Mouse (Mus musculus) E14TG2a.4 (cell line): ENCODE measurements at regions not wholly inside any gene's neighbourhood (a gene's known extent, or its start where the extent isn't known, plus 50 kb on each side); places are given as distances from the start of the nearest gene placed in this dataset.
"Not testable (repeated sequence)": the region's sequence is repeated elsewhere in the genome, so short reads cannot be mapped to it uniquely, and the experiment has no call there.

Experiments
- H3K27me3 ChIP-seq: 2 replicates; pipeline ENCODE4 v1.6.1; 2014; ENCODE audit warnings: low read length, control low read depth; ENCODE audit not compliant: insufficient read depth
- H3K36me3 ChIP-seq: 2 replicates; pipeline ENCODE4 v1.6.1; 2014; ENCODE audit warnings: low read length, control low read depth; ENCODE audit not compliant: insufficient read depth
- H3K4me1 ChIP-seq: replicated peaks from 2 replicates; pipeline ENCODE4 v1.6.1; 2014; ENCODE audit warnings: low read depth, low read length, control low read depth
- H3K4me3 ChIP-seq: replicated peaks from 2 replicates; pipeline ENCODE4 v1.5.1; 2014; ENCODE audit warnings: mild to moderate bottlenecking, low read length
- H3K9me3 ChIP-seq: 2 replicates; pipeline ENCODE4 v1.6.1; 2014; ENCODE audit warnings: low read length, control low read depth
- CTCF ChIP-seq: conservative IDR thresholded peaks from 2 replicates; pipeline ENCODE4 v1.5.1; 2014; ENCODE audit warnings: low read length
- NANOG ChIP-seq: IDR thresholded peaks from 2 replicates; pipeline ENCODE4 v1.6.1; 2014; ENCODE audit warnings: borderline replicate concordance, low read length, mixed read lengths
- POU5F1 ChIP-seq: IDR thresholded peaks from 2 replicates; pipeline ENCODE4 v1.6.1; 2014; ENCODE audit warnings: low read length, borderline replicate concordance

DNA sequence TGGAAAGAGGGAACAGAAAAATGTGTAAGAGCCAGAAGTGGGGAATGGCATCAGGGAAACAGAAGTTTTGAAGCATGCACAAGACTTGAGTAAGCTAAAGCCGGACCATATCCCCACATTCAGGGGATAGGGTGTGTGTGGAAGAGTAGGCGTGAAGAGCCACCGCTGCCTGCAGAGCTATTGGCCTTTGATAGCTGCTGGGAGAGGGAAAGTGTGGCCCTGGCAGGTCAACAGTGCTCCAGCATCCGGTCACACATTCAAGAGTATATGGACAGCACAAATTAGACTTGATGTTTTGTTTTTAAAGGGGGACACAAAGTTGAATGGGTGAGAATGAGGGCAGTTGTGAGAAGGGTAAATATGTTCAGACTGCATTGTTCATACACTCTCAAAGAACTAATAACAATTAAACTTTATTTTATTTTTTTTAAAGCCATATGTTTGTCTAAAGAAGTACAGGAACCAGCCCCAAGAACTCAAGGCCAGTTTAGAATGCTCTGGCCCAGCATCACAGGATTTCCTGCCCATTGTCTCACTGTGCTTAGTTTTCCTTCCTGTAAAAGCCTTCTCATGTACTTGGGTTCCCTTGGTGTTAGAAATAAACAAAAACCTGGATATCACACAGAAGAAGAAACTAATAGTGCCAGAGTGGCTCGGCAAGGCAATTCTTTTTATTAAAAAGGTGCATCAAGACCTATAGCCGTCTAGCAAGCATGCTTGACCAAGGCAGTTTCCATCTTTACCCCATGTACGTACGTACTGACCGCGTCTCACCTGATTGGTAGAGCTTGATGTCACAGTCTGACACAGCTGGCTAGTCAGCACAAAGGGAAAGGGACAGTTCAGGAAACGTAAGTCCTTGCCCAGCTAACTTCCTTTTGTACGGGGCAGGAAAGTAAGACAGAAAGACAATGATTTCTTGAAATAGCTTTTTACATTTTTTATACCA, 144.6 kb upstream of the Rbbp6 start:
- H3K9me3 ChIP-seq, result peaks cover 8% of the 10 kb centered on the region; the same call in 1 of the 2 replicates
- no peaks in the 10 kb centered on the region for H3K27me3 ChIP-seq
- H3K4me3 ChIP-seq, result no peak overlapping the region
- H3K36me3 ChIP-seq, result no peaks in the 10 kb centered on the region
- TF ChIP-seq CTCF (no peak), NANOG (no peak), POU5F1 (no peak)
- peaks cover 44% of the 10 kb centered on the region for H3K4me1 ChIP-seq

DNA sequence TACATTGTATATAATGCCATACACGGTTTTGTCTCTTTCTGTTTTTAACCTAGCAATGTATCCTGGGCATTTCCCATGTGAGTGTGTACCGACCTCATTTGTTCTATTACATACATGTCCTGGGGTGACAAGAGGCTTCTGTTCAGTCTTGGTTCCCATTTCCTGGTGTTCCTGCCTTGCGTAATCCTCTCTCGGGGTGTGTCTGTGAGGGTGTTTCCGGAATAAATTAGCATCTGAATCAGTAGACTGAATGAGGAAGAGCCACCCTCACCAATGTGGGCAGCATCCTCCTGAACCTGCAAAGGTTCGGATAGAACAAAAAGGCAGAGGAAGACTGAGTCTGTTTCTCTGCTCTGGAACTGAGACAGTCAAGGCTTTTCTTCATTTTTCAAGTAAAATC, 142.1 kb upstream of the Rbbp6 start:
- peaks cover 47% of the 10 kb centered on the region for H3K4me1 ChIP-seq
- no peaks in the 10 kb centered on the region for H3K27me3 ChIP-seq
- no peak for TF ChIP-seq POU5F1
- no peak for TF ChIP-seq NANOG
- TF ChIP-seq CTCF, result no peak
- no peak overlapping the region; the same call in 1 of the 2 replicates for H3K4me3 ChIP-seq
- H3K36me3 ChIP-seq, result no peaks in the 10 kb centered on the region
- peaks cover 8% of the 10 kb centered on the region; the same call in 1 of the 2 replicates for H3K9me3 ChIP-seq

GRCm38 (mm10) chr7:122839091-122839490, 126.4 kb upstream of the Rbbp6 start:
- TF ChIP-seq POU5F1 (no peak), CTCF (no peak), NANOG (no peak)
- Histone ChIP-seq H3K4me1 (peaks cover 6% of the 10 kb centered on the region; the same call in 1 of the 2 replicates), H3K27me3 (0 out of 2 replicates have a peak, but pooled peaks cover 3% of the 10 kb centered on the region), H3K36me3 (no peaks in the 10 kb centered on the region), H3K9me3 (peaks cover 1% of the 10 kb centered on the region; the same call in 1 of the 2 replicates), H3K4me3 (no peak overlapping the region)

DNA sequence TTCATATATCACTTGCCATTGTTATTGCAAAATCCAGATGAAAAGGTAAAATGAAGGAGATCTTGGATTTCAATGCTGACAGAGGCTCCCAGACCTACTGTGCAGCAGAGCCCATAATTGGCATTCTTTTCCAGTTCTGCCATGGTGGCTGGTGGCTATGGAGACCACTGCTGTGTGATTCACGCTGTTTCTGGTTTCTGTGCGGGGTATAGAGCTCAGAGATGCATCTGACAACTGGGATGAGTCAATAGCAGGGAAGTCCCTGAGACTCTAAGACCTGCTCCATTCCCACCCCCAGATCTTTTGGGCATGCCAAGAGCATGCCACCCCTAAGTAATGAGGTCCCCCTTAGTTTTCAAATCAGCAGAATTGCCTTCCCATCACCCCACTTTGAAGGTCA, 120.7 kb upstream of the Rbbp6 start:
- no peak for TF ChIP-seq POU5F1
- no peak for TF ChIP-seq CTCF
- no peak for TF ChIP-seq NANOG
- Histone ChIP-seq H3K4me3 (no peak overlapping the region), H3K4me1 (peaks cover 3% of the 10 kb centered on the region; the same call in 1 of the 2 replicates), H3K9me3 (peaks cover 11% of the 10 kb centered on the region), H3K27me3 (0 out of 2 replicates have a peak, but pooled peaks cover 3% of the 10 kb centered on the region), H3K36me3 (no peaks in the 10 kb centered on the region)

DNA sequence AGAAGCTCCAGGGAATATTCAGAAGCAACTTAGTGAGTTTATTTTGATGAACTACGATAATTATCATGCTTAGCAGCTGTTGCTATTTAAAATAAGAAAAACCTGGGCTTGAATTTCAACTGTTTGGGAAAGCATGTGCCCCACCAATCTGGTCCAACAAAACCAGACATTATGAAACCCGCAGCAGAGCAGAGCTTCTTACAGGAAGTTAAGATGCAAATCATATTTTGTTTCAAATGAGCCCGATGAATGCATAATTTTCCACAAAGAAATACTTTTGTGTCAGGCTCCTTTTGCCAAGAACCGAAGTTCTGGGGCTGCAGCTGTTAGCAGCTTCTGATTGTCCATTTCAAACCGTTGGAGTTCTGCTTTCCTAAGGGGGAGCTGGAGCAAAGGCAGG, 118.1 kb upstream of the Rbbp6 start:
- no peaks in the 10 kb centered on the region for H3K27me3 ChIP-seq
- no peaks in the 10 kb centered on the region for H3K36me3 ChIP-seq
- no peak overlapping the region for H3K4me3 ChIP-seq
- H3K4me1 ChIP-seq, result no peaks in the 10 kb centered on the region
- no peak for TF ChIP-seq NANOG
- no peak for TF ChIP-seq POU5F1
- TF ChIP-seq CTCF, result no peak
- H3K9me3 ChIP-seq, result peaks cover 14% of the 10 kb centered on the region

DNA sequence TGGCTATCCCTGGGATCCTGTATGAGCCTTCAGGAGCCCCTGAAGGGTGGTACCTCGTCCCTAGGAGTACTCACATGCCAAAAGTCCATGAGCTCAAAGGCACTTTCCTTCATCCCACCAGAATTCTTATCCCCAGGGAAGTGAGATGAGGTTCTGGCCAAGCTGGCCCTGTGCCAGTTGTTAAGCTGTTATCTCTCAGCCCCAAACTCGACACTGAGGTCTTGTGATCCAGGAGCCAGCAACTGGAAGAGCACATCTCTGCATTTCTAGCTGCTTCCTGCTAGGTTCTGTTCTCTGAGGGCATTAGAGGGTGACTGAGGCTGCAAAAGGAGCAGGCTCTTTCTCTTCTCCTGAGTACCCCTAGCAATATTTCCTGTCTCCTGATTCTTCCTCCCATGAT, 92.1 kb upstream of the Rbbp6 start:
- H3K9me3 ChIP-seq, result no peaks in the 10 kb centered on the region
- TF ChIP-seq NANOG (no peak), POU5F1 (no peak), CTCF (no peak)
- no peaks in the 10 kb centered on the region for H3K4me1 ChIP-seq
- H3K4me3 ChIP-seq, result no peak overlapping the region
- no peaks in the 10 kb centered on the region for H3K36me3 ChIP-seq
- no peaks in the 10 kb centered on the region for H3K27me3 ChIP-seq

GRCm38 (mm10) chr7:122876286-122876685, 89.2 kb upstream of the Rbbp6 start:
- TF ChIP-seq POU5F1, result no peak
- no peak for TF ChIP-seq CTCF
- no peak for TF ChIP-seq NANOG
- Histone ChIP-seq H3K9me3 (peaks cover 8% of the 10 kb centered on the region), H3K4me1 (no peaks in the 10 kb centered on the region), H3K27me3 (no peaks in the 10 kb centered on the region), H3K4me3 (no peak overlapping the region), H3K36me3 (no peaks in the 10 kb centered on the region)

GRCm38 (mm10) chr7:122881890-122882500, 83.5 kb upstream of the Rbbp6 start:
- not testable (repeated sequence) for H3K4me3 ChIP-seq, H3K36me3 ChIP-seq, H3K4me1 ChIP-seq, H3K27me3 ChIP-seq, H3K9me3 ChIP-seq

DNA sequence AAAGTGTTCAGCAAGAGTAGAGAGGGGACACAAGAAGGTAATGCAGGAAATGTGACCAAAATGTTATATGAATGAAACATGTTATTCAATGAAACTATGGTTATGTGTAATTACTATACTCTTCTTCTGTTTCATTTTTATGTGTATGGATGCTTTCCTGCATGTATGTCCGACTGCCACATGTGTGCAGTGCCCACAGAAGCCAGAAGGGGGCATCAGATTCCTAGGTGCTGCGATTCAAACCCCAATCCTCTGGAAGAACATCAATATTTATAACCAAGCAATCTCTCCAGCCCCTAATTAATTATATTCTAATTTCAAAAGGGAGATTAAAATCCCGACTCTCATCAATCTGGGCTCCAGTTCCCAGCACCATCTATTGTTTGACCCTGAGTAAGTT, 78.7 kb upstream of the Rbbp6 start:
- Histone ChIP-seq H3K9me3 (no peaks in the 10 kb centered on the region), H3K4me1 (no peaks in the 10 kb centered on the region), H3K4me3 (no peak overlapping the region), H3K27me3 (no peaks in the 10 kb centered on the region), H3K36me3 (no peaks in the 10 kb centered on the region)
- TF ChIP-seq POU5F1 (no peak), CTCF (peak; percentile 40), NANOG (no peak)
